Mouse (Mus musculus) erythroblast, embryonic 14.5 days (primary cell): ENCODE measurements around the gene Tmem140. TPM values are rescaled to one million over a fixed set of nuclear protein-coding genes. Genes with fewer than 3 reads are reported as not detected.

Experiments
- H3K27me3 ChIP-seq: 2 replicates; pipeline ENCODE4 v1.6.1; 2012; ENCODE audit warnings: inconsistent platforms; ENCODE audit not compliant: control insufficient read depth
- H3K36me3 ChIP-seq: 2 replicates; pipeline ENCODE4 v1.6.1; 2012; ENCODE audit warnings: mild to moderate bottlenecking, inconsistent platforms; ENCODE audit not compliant: control insufficient read depth
- H3K4me1 ChIP-seq: 2 replicates; pipeline ENCODE4 v1.6.1; 2012; ENCODE audit warnings: inconsistent platforms; ENCODE audit not compliant: control insufficient read depth
- H3K4me3 ChIP-seq: replicated peaks from 2 replicates; pipeline ENCODE3; 2012; ENCODE audit warnings: moderate library complexity, mild to moderate bottlenecking, inconsistent platforms
- H3K9me3 ChIP-seq: 2 replicates; pipeline ENCODE4 v1.6.1; 2012; ENCODE audit warnings: low read length, inconsistent platforms, mixed read lengths; ENCODE audit not compliant: control insufficient read depth
- GATA1 ChIP-seq: IDR thresholded peaks from 2 replicates; pipeline ENCODE4 v1.6.1; 2012; ENCODE audit warnings: low read length, inconsistent platforms, mixed read lengths
- TAL1 ChIP-seq: IDR thresholded peaks from 3 replicates; pipeline ENCODE4 v1.6.1; 2012; ENCODE audit warnings: low read length, inconsistent platforms, mixed read lengths
- polyA plus RNA-seq: library from polyadenylated mRNA; stranded (reverse); fragments of >175 nt; gene quantifications from 2 replicates; pipeline ENCODE4 v1.2.3, GENCODE M21; 2012

Gene Tmem140
- 0.01 TPM in 1 of 2 replicates, not detected in the other for polyA plus RNA-seq

DNA sequence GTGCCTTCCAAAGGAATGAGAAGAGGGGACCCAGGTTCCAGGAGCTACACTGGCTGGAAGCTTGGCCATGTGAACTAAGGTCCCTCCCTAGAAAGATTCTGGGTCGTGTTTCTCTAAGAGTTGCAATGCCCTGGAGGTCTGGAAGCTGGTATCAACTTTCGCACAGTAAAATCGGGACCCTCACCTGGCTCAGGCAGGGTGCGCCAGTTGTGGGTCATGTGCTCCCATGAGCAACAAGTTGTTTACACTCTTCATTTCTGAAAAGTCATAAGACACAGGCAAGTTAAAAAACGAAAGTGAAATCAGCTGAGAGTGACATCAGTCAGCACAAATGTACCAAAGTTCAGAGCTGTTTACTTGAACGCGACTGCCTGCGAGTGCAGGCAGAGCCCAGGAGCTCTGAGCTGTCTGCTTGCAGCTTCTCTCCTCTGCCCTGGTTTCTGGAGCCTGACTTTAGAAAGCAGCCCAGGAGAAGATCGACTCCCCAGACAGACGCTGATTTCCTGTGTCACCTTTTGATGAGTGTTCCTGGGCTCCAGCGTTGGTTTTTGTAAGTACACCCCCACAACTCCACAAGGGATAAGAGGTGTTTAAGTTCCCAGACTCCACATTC, at the start of gene Tmem140:
Gene Tmem140, plus strand, starts transcription at position 356 of the 613 bp plus-strand sequence.
- Histone ChIP-seq H3K9me3 (no peaks in the 10 kb centered on the region), H3K4me1 (peaks cover 51% of the 10 kb centered on the region), H3K27me3 (no peaks in the 10 kb centered on the region), H3K36me3 (no peaks in the 10 kb centered on the region; the same call in 1 of the 2 replicates), H3K4me3 (peak within 1 kb of the TSS; percentile 63)
- TF ChIP-seq TAL1 (no peak), GATA1 (no peak)

DNA sequence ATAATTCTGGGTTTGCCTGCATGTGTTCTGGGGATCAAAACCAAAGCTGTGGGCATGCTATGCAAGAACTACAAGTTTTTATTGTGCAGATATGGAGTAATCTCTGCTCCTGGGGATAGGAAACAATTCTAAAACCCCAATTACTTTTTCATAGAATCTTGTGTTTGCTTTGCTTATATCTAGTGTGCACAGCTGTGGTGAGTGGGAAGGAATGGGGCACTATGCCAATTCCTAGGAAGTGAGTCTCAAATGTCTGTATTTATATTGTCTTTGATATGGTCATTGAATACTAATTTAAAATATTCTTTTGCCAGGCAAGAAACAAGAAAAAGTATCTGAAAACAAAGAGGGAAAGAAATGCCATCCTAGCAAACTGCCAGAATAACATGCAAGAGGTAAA, 38.5 kb upstream of the Tmem140 start:
- TF ChIP-seq TAL1 (no peak), GATA1 (no peak)

GRCm38 (mm10) chr6:34832352-34832751, 30.6 kb upstream of the Tmem140 start:
- no peak for TF ChIP-seq GATA1
- TF ChIP-seq TAL1: no peak
- no peaks in the 10 kb centered on the region for H3K36me3 ChIP-seq
- no peaks in the 10 kb centered on the region for H3K9me3 ChIP-seq
- H3K27me3 ChIP-seq: no peaks in the 10 kb centered on the region
- H3K4me1 ChIP-seq: peaks cover 6% of the 10 kb centered on the region
- H3K4me3 ChIP-seq: no peak overlapping the region

More for the DNA sequence above, 38.5 kb upstream of the Tmem140 start:
- Histone ChIP-seq H3K4me3 (no peak overlapping the region), H3K9me3 (no peaks in the 10 kb centered on the region), H3K36me3 (no peaks in the 10 kb centered on the region), H3K4me1 (no peaks in the 10 kb centered on the region), H3K27me3 (no peaks in the 10 kb centered on the region)

DNA sequence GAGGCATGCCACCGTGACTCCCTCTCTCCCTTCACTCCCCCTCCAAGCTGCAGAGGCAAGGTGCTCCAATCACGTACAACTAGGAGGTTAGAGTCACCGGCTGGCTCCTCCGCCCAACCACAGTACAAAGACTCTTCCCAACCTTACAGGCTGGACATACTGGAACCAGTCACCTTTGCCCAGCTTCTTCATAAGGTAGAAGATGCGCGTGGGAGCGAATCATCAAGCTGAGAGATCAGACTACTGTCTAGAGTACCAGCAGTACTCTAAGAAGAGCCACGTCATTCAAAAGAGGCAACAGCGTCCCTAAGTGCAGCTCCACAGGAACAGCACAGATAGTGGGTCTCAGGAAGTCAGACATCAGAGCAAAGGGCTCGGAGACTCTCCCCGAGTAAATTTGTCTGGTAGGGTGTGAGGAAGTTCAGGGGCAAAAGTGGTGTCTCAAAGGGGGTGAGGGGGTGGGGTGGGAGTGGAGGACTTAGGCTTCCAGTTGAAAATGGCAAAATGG, 1.3 kb upstream of the Tmem140 start:
- H3K9me3 ChIP-seq: no peaks in the 10 kb centered on the region
- TF ChIP-seq TAL1: no peak
- no peak for TF ChIP-seq GATA1
- no peaks in the 10 kb centered on the region for H3K36me3 ChIP-seq
- peaks cover 38% of the 10 kb centered on the region for H3K4me1 ChIP-seq
- H3K4me3 ChIP-seq: no peak overlapping the region
- no peaks in the 10 kb centered on the region for H3K27me3 ChIP-seq

- Histone ChIP-seq H3K36me3 (no peaks in the 10 kb centered on the region; the same call in 1 of the 2 replicates), H3K4me3 (peak overlapping the region; percentile 63), H3K9me3 (no peaks in the 10 kb centered on the region), H3K4me1 (peaks cover 46% of the 10 kb centered on the region), H3K27me3 (no peaks in the 10 kb centered on the region)
- TF ChIP-seq TAL1 (no peak), GATA1 (no peak)
Measured at GRCm38 (mm10) chr6:34862381-34862780, 565 bp upstream of the Tmem140 start.

DNA sequence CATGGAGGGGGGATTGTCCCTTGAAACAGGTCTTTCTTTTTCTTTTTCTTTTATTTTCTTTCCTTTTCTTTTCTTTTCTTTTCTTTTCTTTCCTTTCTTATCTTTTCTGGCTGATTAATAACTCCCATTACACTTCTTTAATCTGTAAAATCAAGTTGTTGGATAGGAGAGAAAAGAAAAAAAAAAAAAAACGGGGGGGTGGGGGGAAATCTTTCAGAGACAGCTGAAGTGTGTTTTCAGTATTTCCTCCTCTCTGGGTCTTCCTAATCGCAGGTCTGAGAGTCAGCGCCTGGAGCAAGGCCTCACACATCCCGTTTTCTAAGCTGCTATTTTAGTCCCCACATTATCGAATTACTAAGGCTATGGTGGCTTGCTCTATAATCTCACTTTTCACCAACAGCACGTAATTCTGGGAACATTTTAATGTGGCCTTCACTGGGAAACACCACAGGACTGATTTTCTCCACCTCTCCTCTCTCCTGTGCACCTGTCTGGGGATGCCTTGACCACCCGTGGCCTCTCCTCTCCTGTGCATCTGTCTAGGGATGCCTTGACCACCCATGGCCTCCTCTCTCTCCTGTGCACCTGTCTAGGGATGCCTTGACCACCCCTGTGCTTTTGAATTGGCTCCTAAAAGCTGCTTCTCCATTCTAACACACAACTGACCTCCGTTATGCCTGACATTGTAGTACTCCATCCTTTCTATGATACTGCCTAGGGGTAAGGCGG, 1.0 kb downstream of the Tmem140 start:
- TF ChIP-seq GATA1: no peak
- no peaks in the 10 kb centered on the region for H3K27me3 ChIP-seq
- no peaks in the 10 kb centered on the region for H3K9me3 ChIP-seq
- H3K36me3 ChIP-seq: peaks cover 3% of the 10 kb centered on the region
- H3K4me3 ChIP-seq: no peak overlapping the region
- H3K4me1 ChIP-seq: peaks cover 61% of the 10 kb centered on the region

GRCm38 (mm10) chr6:34865213-34865612, 2.3 kb downstream of the Tmem140 start:
- H3K4me3 ChIP-seq: no peak overlapping the region
- no peak for TF ChIP-seq TAL1
- H3K36me3 ChIP-seq: peaks cover 7% of the 10 kb centered on the region
- H3K27me3 ChIP-seq: no peaks in the 10 kb centered on the region
- no peaks in the 10 kb centered on the region for H3K9me3 ChIP-seq
- peaks cover 73% of the 10 kb centered on the region for H3K4me1 ChIP-seq

DNA sequence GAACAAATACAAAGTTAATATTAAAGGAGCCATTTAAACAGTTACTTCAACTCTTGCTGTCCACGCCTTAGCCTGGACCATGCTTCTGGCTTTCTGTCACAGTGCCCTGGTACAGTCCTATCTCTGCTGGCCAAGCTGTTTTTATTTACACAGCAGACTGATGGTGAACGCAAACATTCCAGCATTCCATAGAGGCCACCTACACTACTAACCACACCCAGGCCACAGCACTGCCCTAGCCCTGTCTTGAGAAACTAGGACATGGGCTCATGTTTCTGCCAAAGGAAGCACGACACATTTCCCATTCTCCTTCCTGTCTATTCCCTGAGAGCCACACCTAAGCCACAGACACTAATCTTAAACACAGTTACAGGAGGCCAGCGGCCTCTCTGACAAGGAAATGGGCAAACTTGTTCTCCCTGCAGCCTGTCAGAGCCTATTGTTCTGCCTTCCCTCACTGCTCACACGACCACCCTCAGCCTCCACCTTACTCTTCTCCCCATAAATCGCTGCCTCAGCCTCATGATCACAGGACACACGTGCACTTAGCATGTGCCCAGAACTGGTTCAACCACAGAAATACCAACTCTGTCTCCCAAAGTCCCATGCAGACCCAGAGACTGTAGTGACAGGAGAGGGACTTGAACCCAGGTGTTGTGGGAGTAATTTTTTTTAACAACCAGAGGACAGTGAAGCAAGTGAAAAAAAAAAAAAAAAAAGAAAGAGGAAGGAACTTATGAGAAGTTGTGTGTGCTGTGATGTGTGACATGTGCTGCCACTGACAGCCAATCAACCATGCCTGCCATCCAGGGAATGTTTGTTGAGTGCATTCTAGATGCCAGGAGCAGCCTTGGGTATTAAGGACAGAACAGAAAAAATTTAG, 3.0 kb downstream of the Tmem140 start:
- H3K27me3 ChIP-seq: no peaks in the 10 kb centered on the region
- no peak for TF ChIP-seq TAL1
- no peak for TF ChIP-seq GATA1
- H3K4me3 ChIP-seq: no peak overlapping the region
- no peaks in the 10 kb centered on the region for H3K9me3 ChIP-seq
- H3K36me3 ChIP-seq: peaks cover 7% of the 10 kb centered on the region
- H3K4me1 ChIP-seq: peaks cover 79% of the 10 kb centered on the region

DNA sequence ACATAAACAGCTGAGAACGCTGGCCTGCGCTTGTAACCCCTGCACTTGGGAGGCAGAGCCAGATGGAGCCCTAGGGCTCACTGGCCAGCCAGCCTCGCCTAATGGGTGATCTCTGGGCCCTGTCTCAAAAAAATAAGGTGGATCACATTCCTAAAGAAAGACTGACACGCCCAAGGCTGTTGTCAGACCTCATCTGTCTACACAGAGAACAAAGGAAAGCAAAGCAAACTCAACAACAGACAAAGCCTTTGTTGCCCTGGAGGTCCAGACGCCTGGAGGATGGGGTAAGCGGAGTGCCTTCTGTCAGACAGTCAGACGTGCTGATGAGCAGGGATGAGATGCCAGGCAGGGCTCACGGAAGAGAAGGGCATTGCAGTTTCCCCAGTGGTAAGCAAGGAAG, 3.8 kb downstream of the Tmem140 start:
- H3K36me3 ChIP-seq: peaks cover 9% of the 10 kb centered on the region
- no peaks in the 10 kb centered on the region for H3K27me3 ChIP-seq
- TF ChIP-seq TAL1: no peak
- TF ChIP-seq GATA1: no peak
- no peak overlapping the region for H3K4me3 ChIP-seq
- H3K9me3 ChIP-seq: no peaks in the 10 kb centered on the region
- H3K4me1 ChIP-seq: peaks cover 78% of the 10 kb centered on the region
